Mouse (Mus musculus) liver, postnatal 0 days (tissue): ENCODE data around the gene Ccnjl.

Experiments used
- CTCF ChIP-seq: sonication (generic); IDR thresholded peaks from 2 replicates; pipeline ENCODE4 v1.5.1; 2016; ENCODE audit warnings: antibody characterized with exemption, low read depth
- EP300 ChIP-seq: IDR thresholded peaks from 2 replicates; pipeline ENCODE4 v1.6.1; 2016; ENCODE audit warnings: antibody characterized with exemption, low read depth, mild to moderate bottlenecking

DNA sequence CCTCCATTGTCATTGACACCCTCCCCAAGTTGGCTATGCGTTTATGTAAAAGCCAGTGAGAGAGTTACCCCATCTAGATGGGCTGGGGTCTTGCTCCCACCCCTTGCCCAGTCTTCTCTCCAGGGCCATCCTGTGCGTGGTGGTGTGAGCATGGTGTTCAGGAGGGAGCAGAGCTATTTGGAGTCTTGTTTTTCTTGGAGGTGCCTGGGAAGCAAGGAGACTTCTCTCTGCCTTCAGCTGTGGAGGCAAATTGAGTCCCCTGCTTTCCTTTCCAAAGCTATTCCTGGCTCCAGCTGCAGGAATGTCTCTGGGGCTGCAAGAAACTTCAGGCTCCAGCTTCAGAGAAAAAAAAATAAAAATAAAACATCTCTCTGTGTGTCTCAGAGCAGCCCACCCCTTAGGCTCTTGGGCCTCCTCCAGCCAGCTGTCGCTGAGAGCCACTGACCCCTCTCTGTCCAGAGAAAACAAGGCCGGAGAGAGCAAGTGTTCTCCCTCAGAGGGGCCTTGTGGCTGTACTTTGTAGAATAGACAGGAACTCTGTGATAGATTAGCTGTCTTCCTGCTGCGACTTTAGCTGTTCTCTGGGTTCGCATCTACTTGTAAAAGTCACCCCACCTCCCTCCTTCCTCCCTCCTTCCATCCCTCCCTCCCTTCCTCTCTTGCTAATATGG lies 45.3 kb upstream of the Ccnjl start:
- TF ChIP-seq CTCF (no peak), EP300 (no peak)
